Mouse (Mus musculus) B cell, adult 2 months (primary cell): Measurements from ENCODE around the gene Sh3rf1.
"Not testable (repeated sequence)": the region's sequence is repeated elsewhere in the genome, so short reads cannot be mapped to it uniquely, and the experiment has no call there.

Source experiments
- DNase-seq, 2 experiments: peaks; one replicate each; pipeline ENCODE4 v3.0.0; 2022

The Sh3rf1 gene

GRCm38 (mm10) chr8:61375205-61375604 is 151.5 kb downstream of the Sh3rf1 start:
- DNase-seq, result no peak

GRCm38 (mm10) chr8:61378847-61379698 is 155.4 kb downstream of the Sh3rf1 start:
- DNase-seq, result no peak

- DNase-seq, result no peak
These were observed 160.9 kb downstream of the Sh3rf1 start for GRCm38 (mm10) chr8:61384536-61384935.

- DNase-seq, result no peak
These were observed 162.0 kb downstream of the Sh3rf1 start for GRCm38 (mm10) chr8:61385502-61386191.

GRCm38 (mm10) chr8:61386645-61387044 is 163.0 kb downstream of the Sh3rf1 start:
- no peak for DNase-seq

- no peak for DNase-seq
These were observed 163.9 kb downstream of the Sh3rf1 start for GRCm38 (mm10) chr8:61387501-61387963.

GRCm38 (mm10) chr8:61388341-61388740 is 164.7 kb downstream of the Sh3rf1 start:
- DNase-seq, result no peak

- no peak for DNase-seq
These were observed 166.8 kb downstream of the Sh3rf1 start for GRCm38 (mm10) chr8:61390307-61391057.

GRCm38 (mm10) chr8:61391058-61391434 is 167.4 kb downstream of the Sh3rf1 start:
- no peak for DNase-seq

- no peak for DNase-seq
These were observed 173.5 kb downstream of the Sh3rf1 start for GRCm38 (mm10) chr8:61397139-61397538.

- no peak for DNase-seq
These were observed 174.1 kb downstream of the Sh3rf1 start for GRCm38 (mm10) chr8:61397755-61398154.

GRCm38 (mm10) chr8:61402861-61403260 is 179.2 kb downstream of the Sh3rf1 start:
- no peak for DNase-seq

- DNase-seq, result no peak
These were observed 179.8 kb downstream of the Sh3rf1 start for GRCm38 (mm10) chr8:61403266-61404177.

- DNase-seq, result no peak
These were observed 180.5 kb downstream of the Sh3rf1 start for GRCm38 (mm10) chr8:61404178-61404560.

- no peak for DNase-seq
These were observed 185.4 kb downstream of the Sh3rf1 start for GRCm38 (mm10) chr8:61409081-61409480.

- not testable (repeated sequence) for DNase-seq
These were observed 186.0 kb downstream of the Sh3rf1 start for GRCm38 (mm10) chr8:61409712-61410111.

GRCm38 (mm10) chr8:61419521-61419920 is 195.8 kb downstream of the Sh3rf1 start:
- no peak for DNase-seq

GRCm38 (mm10) chr8:61420166-61420565 is 196.5 kb downstream of the Sh3rf1 start:
- no peak for DNase-seq

GRCm38 (mm10) chr8:61421606-61422005 is 197.9 kb downstream of the Sh3rf1 start:
- DNase-seq, result no peak

GRCm38 (mm10) chr8:61425125-61425524 is 201.5 kb downstream of the Sh3rf1 start:
- DNase-seq, result no peak

GRCm38 (mm10) chr8:61426072-61426471 is 202.4 kb downstream of the Sh3rf1 start:
- DNase-seq, result no peak

- no peak for DNase-seq
These were observed 203.0 kb downstream of the Sh3rf1 start for GRCm38 (mm10) chr8:61426671-61427070.
